Mouse (Mus musculus): ENCODE results near the gene Tmem229b.
"Not testable (repeated sequence)": the region's sequence is repeated elsewhere in the genome, so short reads cannot be mapped to it uniquely, and the experiment has no call there.

The Tmem229b gene

DNA sequence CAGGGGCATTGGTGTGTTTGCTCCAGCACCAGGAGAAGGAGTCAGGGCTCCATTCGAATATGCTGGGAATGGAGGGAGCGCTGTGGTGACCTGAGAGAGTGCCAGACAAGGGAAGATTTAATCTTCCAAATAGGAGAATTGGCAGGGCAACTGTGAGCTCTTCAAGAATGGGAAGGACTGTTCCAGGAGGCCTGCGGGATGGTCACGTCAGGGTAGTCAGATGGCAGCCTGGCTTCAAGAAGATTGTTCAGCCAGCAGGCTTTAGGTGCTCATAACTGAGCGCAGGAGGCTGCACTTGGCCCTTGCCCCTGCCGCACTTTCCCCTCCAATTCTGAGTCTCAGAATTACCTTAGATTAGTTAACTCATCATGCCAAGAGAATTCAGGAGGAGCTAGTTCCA lies 64.5 kb downstream of the Tmem229b start:
- DNase-seq, result no peak

DNA sequence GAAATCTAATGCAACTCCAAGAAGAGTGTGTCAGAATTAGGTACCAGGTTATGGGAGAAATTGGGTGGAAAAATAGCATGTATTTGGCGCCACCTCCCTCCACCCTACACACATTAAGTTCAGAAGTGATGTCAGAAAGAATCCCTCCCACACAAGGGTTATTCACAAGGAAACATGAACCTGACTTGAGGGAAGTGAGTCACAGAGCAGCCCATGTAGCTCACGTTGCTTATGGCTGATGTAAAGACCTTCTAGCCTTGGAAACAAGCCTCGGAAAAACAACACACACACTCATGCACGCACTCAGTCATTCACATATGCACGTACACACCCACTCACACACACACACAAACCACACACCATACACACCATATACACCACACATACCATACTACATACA lies 67.3 kb downstream of the Tmem229b start:
- no peak for DNase-seq

DNA sequence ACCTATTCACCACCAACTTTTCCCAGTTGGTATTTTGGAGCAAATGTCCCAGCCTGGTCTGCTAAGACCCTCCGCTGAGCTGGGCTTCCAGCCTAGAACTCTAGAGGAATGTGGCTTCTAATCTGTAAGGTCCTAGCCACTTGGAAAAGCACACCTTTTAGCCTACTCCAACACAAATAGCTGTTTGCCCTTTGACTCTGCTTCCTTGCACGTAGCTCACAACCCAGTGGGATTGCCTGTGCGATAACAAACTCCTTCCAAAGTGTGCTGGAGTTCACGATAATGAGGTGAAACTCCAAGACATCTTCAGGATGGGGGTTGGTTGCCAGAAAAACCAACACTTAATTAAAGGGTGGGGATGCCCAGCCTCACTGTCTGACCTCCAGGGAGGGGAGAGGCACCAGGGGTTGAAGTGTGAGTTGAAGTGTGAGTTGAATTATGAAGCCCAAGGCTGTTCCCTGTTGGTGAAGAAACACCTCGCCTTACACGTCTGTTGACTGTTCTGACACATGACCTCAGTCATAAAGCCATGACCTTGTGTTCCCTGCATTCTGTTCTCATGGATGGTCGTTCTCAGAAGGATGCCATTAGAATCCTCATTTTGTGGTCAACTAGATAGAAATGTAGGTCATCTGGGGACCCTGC lies 67.9 kb downstream of the Tmem229b start:
- DNase-seq, result no peak

DNA sequence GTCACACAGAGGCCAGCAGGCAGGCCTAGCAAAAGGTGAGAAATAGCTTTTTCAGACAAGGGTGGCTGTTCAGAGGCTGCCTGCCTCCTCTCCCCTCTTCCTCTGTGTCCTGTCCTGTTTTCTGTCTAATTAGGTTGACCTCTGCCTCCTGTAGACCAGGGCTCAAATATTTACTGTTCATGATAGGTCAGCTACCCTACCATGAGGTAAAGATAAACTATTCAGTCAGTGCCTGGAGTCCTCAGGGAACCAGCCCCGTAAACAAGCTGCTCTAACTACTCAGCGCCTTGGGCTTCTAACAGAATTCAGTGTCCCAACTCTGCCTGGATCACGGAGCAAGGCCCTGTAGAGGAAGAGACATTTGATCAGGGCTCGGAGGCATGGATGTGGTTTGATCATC lies 70.9 kb downstream of the Tmem229b start:
- DNase-seq, result no peak

DNA sequence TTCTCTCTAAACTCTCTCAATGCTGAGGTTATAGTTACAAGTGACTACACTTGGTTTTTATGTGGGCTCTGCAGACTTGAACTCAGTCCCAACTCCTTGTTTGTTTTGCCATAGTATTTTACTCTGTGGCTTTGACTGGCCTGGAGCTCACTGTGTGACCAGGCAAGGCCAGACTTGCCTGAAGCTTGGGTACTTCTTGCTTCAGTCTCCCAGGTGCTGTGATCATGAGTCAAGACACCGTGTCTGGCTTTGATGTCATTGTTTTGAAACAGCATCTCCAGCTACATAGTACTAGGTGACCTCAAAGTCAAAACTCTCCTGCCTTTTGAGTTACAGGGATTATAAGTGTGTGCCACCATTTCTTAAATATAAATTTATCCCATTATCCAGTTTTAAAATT lies 77.5 kb downstream of the Tmem229b start:
- no peak for DNase-seq

DNA sequence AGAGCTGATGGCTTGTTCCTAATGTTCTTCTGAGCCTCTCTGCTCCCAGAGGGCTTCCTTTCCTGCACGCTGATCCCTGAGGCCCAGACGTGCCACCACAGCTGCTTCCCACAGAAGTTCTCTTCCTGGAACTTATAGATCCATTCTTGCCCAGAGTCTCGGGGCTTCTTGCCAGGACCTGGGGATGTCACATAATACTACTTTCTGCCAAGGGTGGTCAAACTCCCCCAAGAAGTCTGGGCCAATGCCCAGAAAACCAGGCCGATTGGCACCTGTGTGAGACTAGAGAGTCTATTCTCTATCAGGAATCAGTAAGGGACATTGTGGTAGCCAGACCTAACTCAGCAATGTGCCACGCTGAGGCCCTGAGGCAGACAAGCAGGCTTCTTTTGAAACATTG lies 80.1 kb downstream of the Tmem229b start:
- DNase-seq, result no peak

DNA sequence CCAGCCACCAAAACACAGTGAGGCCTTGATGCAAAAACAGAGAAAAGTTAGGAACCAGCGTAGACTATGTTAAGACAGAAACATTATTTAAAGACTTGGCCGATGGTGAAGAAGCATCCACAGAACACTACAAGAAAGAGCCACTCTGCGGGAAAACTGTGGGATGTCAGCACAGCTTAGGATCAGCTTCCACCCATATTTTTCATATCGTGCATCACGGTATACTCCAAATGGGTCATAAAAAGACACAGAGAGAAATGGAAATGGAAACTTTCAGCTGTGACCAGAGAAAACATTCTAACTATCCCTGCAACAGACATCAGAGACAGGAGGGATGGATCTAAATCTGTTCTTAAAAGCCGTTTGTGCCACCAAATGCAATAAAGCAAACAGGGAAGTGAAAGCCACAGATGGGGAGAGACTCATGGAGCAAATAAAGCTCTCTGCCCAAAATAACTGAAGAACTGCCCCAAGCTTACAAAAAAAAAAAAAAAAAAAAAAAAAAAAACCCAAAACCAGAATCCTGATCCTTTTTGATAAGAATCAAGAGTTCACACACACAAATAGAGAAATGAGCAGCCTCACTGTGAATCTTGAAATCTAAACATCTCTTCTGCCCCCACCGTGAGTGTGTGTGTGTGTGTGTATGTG lies 83.8 kb downstream of the Tmem229b start:
- peak; percentile 13 for DNase-seq

DNA sequence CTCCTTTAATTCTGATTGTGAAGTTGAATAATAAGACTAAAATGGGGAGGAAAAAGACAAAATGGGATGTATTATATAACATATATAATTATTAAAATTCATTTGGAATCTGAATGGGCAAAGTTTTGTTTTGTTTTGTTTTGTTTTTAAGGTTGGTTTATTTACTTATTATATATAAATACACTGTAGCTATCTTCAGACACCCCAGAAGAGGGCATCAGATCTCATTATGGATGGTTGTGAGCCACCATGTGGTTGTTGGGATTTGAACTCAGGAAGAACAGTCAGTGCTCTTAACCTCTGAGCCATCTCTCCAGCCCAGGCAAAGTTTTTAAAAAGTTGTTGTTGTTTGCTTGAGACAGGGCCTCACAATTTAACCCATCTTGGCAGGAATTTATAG lies 84.5 kb downstream of the Tmem229b start:
- not testable (repeated sequence) for DNase-seq

DNA sequence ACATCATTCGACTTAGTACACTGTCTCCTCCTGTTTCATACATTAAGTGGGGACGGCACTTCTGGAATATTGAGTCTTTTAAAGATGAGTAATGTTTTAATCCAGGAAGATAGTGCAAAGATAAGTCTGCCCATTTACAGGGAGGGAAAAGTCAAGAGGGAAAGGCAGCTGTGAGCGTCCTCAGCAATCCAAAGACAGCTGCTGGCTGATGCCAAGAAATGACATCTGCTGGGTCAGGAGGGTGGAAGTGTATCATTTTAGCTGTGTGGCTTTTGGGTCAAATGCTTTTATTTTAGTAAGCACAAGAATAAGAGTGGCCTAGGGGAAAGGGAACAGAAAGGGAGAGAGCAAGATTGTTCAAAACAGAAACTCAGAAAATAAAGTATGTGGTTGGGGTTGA lies 85.4 kb downstream of the Tmem229b start:
- DNase-seq, result no peak

DNA sequence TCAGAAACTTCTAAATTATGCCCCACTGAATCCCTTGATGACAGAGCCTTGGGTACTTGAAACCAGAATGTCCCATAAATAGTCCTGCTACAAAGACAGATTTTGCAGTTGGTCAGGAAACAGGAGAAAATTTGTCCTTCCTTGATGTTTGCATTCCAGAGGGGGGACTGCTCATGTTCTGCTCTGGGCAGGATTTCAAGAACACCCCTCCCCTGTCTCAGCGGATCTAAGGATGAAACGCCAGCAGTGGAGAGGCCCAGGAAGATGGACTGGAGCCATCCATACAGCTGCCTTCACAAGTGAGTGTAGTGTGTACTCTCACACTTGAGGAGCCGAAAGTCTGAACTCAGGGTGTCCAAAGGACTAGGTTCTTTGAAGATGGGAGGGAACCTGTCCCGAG lies 86.0 kb downstream of the Tmem229b start:
- DNase-seq, result no peak

DNA sequence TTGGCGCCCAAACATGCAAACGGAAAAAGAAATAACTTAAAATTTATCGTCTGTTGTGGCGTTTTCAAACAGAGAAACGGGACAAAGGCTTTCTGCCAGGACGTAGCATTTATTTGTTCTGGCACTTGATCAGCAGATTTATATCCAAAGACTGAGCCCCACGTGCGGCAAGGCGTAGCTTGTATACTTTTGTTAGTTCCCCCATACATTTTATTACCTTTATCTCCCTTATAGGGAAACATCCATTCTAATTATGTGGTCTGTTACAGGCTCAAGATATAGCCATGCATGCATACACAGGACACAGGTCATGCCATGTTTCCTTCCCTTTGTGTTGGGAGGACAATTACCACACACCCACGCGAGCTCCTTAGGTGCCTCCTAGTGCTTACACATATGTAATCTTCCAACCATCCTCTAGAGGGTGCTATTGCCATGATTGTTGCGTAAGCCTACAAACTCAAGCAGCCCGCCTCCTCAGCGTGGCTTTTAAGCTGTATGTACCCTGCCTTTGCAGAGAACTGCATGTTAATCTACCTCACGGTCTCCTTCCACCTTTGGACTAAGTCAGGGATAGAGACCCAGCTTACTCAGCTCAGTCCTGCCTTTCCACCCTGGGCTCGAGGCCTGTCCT lies 88.2 kb downstream of the Tmem229b start:
- DNase-seq, result peak; percentile 89

DNA sequence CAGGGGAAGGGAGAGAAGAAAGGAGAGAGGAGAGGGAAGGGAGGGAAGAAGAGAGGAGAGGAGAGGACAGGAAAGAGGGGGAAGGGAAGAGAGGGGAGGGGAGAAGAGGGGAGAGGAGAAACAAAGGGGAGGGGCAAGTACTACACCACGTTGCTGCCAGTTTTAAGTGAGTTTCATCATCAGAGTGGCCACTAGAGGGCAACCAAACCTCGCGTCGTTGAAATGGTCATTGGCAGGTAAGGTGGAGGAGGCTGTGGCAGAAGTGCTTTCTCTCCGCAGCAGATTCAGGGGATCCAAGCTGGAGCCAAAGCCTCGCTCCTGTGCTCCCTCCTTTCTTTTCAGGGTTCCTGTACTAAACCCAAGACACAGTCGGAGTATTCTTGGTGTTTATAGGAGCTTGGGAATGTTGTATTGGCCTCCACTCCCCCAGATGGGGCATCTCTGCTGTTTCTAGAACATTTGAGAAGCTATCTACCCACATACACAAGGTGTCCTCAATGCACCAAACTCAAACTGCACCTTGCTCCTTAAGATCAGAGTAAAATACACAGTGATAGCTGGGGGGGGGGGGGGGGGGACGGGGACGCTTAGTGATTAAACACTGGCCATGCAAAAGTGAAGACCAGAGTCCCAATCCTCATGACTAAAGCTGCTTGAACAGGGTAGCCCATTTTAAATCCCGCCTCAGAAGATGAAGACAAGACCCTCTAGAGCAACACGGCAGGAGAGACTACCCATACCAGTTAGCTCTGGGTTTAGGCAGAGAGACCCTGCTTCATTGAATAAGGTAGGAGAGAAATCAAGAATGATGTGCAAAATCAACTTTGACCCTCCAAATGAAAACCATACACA lies 89.0 kb downstream of the Tmem229b start:
- peak; percentile 94 for DNase-seq

DNA sequence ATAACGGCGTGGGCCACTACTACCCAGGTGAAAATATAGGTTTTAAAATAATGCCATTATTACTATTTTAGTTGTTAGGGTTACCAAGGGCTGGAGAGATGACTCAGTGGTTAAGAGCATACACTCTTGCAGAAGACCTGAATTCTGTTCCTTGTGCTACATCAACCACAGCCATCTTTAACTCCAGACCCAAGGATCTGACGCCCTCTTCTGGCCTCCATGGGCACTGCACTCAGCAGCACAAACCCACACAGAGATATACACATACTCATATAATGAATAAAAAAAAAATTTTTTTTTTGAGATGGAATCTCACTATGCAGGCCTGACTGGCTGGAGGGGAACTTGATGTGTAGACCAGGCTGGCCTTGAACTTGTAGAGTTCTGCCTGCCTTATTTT lies 91.1 kb downstream of the Tmem229b start:
- DNase-seq, result no peak

DNA sequence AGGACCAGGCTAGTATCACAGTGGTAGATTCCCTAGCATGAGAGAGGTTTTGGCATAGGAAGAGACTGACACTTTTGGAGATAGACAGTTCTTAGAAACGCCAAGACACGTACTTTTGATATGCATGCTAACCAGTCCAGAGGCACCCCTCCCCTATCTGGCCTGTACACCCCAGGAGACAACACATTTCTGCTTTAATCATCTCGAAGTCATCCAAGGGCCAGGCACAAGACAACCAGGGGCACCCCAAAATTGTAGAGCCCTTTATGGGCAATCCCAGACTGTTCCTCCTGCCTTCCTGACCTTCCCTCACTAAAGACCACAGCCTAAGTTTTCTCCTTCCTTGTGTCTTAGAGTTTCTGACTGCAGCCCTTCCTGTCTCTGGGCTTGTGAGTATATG lies 91.9 kb downstream of the Tmem229b start:
- no peak for DNase-seq

DNA sequence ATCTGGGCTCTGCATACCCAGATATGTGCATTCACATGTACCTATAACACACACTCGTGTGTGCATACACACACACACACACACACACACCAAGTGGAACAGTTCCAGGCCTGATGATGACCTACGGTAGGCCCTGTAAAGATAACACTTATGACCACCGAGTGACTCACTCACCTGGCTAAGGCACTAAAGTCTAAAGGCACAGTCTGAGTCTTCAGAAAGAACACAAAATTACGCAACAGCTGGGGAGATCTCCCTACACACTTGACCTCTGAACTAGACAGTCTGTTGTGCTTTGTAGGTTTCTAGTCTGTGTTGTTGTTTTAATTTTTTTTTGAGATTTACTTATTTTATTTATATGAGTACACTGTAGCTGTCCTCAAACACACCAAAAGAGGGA lies 93.0 kb downstream of the Tmem229b start:
- no peak for DNase-seq
